Mouse (Mus musculus) MEL (cell line): ENCODE measurements around the gene Atl3.

Source experiments
- BHLHE40 ChIP-seq: IDR thresholded peaks from 2 replicates; pipeline ENCODE4 v1.6.1; 2012; ENCODE audit warnings: low read depth, mild to moderate bottlenecking, inconsistent platforms, low read length, improper control_type of control experiment, borderline replicate concordance
- CHD2 ChIP-seq: IDR thresholded peaks from 2 replicates; pipeline ENCODE4 v1.6.1; 2011; ENCODE audit warnings: low read length, improper control_type of control experiment
- CTCF ChIP-seq, 3 experiments: IDR thresholded peaks in 2 of 3; conservative IDR thresholded peaks in 1 of 3; 2 replicates each; pipeline ENCODE4 v1.5.1; 2011 to 2012; ENCODE audit warnings: low read length in 3 of 3, low read depth in 2 of 3, mild to moderate bottlenecking in 2 of 3, improper control_type of control experiment in 1 of 3, inconsistent platforms in 1 of 3, mixed read lengths in 1 of 3, moderate library complexity in 1 of 3; ENCODE audit not compliant: control insufficient read depth in 1 of 3, insufficient read depth in 1 of 3, poor library complexity in 1 of 3, severe bottlenecking in 1 of 3
- ETS1 ChIP-seq: IDR thresholded peaks from 2 replicates; pipeline ENCODE4 v1.6.1; 2012; ENCODE audit warnings: low read depth, mild to moderate bottlenecking, inconsistent platforms, low read length, improper control_type of control experiment, moderate library complexity
- GATA1 ChIP-seq: IDR thresholded peaks from 2 replicates; pipeline ENCODE4 v1.6.1; 2011; ENCODE audit warnings: low read depth, low read length, improper control_type of control experiment
- MXI1 ChIP-seq: IDR thresholded peaks from 2 replicates; pipeline ENCODE4 v1.6.1; 2011; ENCODE audit warnings: mild to moderate bottlenecking, low read depth, low read length, improper control_type of control experiment
- POLR2A ChIP-seq, 2 experiments: IDR thresholded peaks; 2 replicates each; pipeline ENCODE4 v1.6.1; 2011 to 2012; ENCODE audit warnings: low read length in 2 of 2, mild to moderate bottlenecking in 2 of 2, control low read depth in 1 of 2, improper control_type of control experiment in 1 of 2, low read depth in 1 of 2, moderate library complexity in 1 of 2; ENCODE audit not compliant: control insufficient read depth in 1 of 2, insufficient read depth in 1 of 2, poor library complexity in 1 of 2
- SMC3 ChIP-seq: IDR thresholded peaks from 2 replicates; pipeline ENCODE4 v1.6.1; 2011; ENCODE audit warnings: low read depth, low read length, improper control_type of control experiment
- USF1 ChIP-seq: IDR thresholded peaks from 2 replicates; pipeline ENCODE4 v1.6.1; 2014; ENCODE audit warnings: low read depth, mild to moderate bottlenecking, inconsistent platforms, low read length, improper control_type of control experiment, moderate library complexity
- USF2 ChIP-seq, 2 experiments: IDR thresholded peaks; 2 replicates each; pipeline ENCODE4 v1.6.1; 2011 to 2012; ENCODE audit warnings: improper control_type of control experiment in 2 of 2, low read length in 2 of 2, borderline replicate concordance in 1 of 2, inconsistent platforms in 1 of 2, low read depth in 1 of 2, mild to moderate bottlenecking in 1 of 2; ENCODE audit not compliant: insufficient read depth in 1 of 2
- ZC3H11A ChIP-seq: IDR thresholded peaks from 2 replicates; pipeline ENCODE4 v1.6.1; 2012; ENCODE audit warnings: low read depth, mild to moderate bottlenecking, inconsistent platforms, low read length, improper control_type of control experiment

GRCm38 (mm10) chr19:7445596-7445995, 48.2 kb upstream of the Atl3 start:
- TF ChIP-seq CTCF (IDR thresholded peaks at IDR 0.05 in 2 of 3, conservative IDR thresholded peaks at IDR 0.05 in 1 of 3; ENCODE audit: control insufficient read depth in 1 of 3, insufficient read depth in 1 of 3, low read depth in 2 of 3, low read length in 3 of 3, poor library complexity in 1 of 3, severe bottlenecking in 1 of 3) = no peak
- no peak for TF ChIP-seq ZC3H11A
- no peak for TF ChIP-seq USF1
- TF ChIP-seq CHD2 = no peak
- TF ChIP-seq ETS1 = no peak
- no peak for TF ChIP-seq BHLHE40
- TF ChIP-seq USF2 (IDR thresholded peaks at IDR 0.05; ENCODE audit: borderline replicate concordance in 1 of 2, insufficient read depth in 1 of 2, low read depth in 1 of 2, low read length in 2 of 2) = no peak
- TF ChIP-seq MXI1 = no peak
- no peak for TF ChIP-seq GATA1
- no peak for TF ChIP-seq SMC3
- no peak for TF ChIP-seq POLR2A (IDR thresholded peaks at IDR 0.05; ENCODE audit: control insufficient read depth in 1 of 2, insufficient read depth in 1 of 2, low read depth in 1 of 2, low read length in 2 of 2, poor library complexity in 1 of 2)
